Mouse (Mus musculus) intestine, embryonic 14.5 days (tissue): ENCODE measurements around the gene Spdl1. TPM values are rescaled to one million over a fixed set of nuclear protein-coding genes. Genes with fewer than 3 reads are reported as not detected.
"Not testable (repeated sequence)": the region's sequence is repeated elsewhere in the genome, so short reads cannot be mapped to it uniquely, and the experiment has no call there.

Source experiments
- ATAC-seq: fragments of 200-750 bp; cut with Nextera tagmentation; replicated peaks from 2 replicates; pipeline ENCODE4 v1.8.0; 2017; ENCODE audit warnings: low read depth, moderate number of reproducible peaks, moderate TSS enrichment, moderate library complexity; ENCODE audit not compliant: low FRiP score, low TSS enrichment
- DNase-seq: peaks from one replicate; pipeline ENCODE4 v3.0.0-alpha.2; 2018; ENCODE audit warnings: low spot score
- H3K27ac ChIP-seq: fragments of 300-500 bp; sonication (generic); 2 replicates; pipeline ENCODE4 v1.5.1; 2014; ENCODE audit warnings: low read depth, mild to moderate bottlenecking, control low read depth
- H3K27me3 ChIP-seq: fragments of 300-500 bp; sonication (generic); replicated peaks from 2 replicates; pipeline ENCODE4 v1.6.1; 2014; ENCODE audit warnings: low read length, control low read depth; ENCODE audit not compliant: control insufficient read depth, insufficient read depth
- H3K36me3 ChIP-seq: fragments of 300-500 bp; sonication (generic); 2 replicates; pipeline ENCODE4 v1.6.1; 2014; ENCODE audit warnings: low read length, control low read depth; ENCODE audit not compliant: control insufficient read depth, insufficient read depth
- H3K4me1 ChIP-seq: fragments of 300-500 bp; sonication (generic); replicated peaks from 2 replicates; pipeline ENCODE4 v1.6.1; 2014; ENCODE audit warnings: low read length, control low read depth, mixed read lengths; ENCODE audit not compliant: control insufficient read depth, insufficient read depth
- H3K4me2 ChIP-seq: fragments of 300-500 bp; sonication (generic); 2 replicates; pipeline ENCODE4 v1.6.1; 2014; ENCODE audit warnings: low read length
- H3K4me3 ChIP-seq: fragments of 300-500 bp; sonication (generic); 2 replicates; pipeline ENCODE4 v1.5.1; 2014; ENCODE audit warnings: low read depth, low read length, control low read depth, mixed read lengths
- H3K9ac ChIP-seq: fragments of 300-500 bp; sonication (generic); 2 replicates; pipeline ENCODE4 v1.6.1; 2014; ENCODE audit warnings: mild to moderate bottlenecking, low read length
- H3K9me3 ChIP-seq: fragments of 300-500 bp; sonication (generic); 2 replicates; pipeline ENCODE4 v1.6.1; 2016; ENCODE audit warnings: low read length, control low read depth; ENCODE audit not compliant: control insufficient read depth
- WGBS: fragments of 180-500 bp; shearing (Covaris S2); extraction: QIAGEN DNeasy Blood & Tissue Kit; methylation state at CpG from one replicate; pipeline ENCODE4 v1.1.7; 2014; 5-methylcytosine and 5-hydroxymethylcytosine counted together
- polyA plus RNA-seq: library from polyadenylated mRNA; unstranded; fragments of >200 nt; fragmentation: Nextera tagmentation; extraction: Ambion mirVana; gene quantifications from 2 replicates; pipeline ENCODE4 v1.2.1, GENCODE M21; 2014

The Spdl1 gene
- polyA plus RNA-seq, 1 experiment from 2014 or later, result 23.4 TPM

GRCm38 (mm10) chr11:34827803-34828202, 5.6 kb downstream of the Spdl1 start:
- no peak overlapping the region for H3K4me2 ChIP-seq
- H3K4me3 ChIP-seq, result no peak overlapping the region
- no peak overlapping the region for H3K27ac ChIP-seq
- H3K4me1 ChIP-seq, result peaks cover 6% of the 10 kb centered on the region; the same call in 1 of the 2 replicates
- no peaks in the 10 kb centered on the region for H3K27me3 ChIP-seq
- H3K9ac ChIP-seq, result no peak overlapping the region
- no peak for ATAC-seq
- 94% methylated on average over 3 of the region's 3 CpGs for WGBS
- DNase-seq, result no peak
- peaks cover 60% of the 10 kb centered on the region for H3K36me3 ChIP-seq
- H3K9me3 ChIP-seq, result no peaks in the 10 kb centered on the region

GRCm38 (mm10) chr11:34826940-34827339, 6.5 kb downstream of the Spdl1 start:
- no peaks in the 10 kb centered on the region for H3K9me3 ChIP-seq
- ATAC-seq (no peak), DNase-seq (no peak)
- no peak overlapping the region for H3K4me2 ChIP-seq
- H3K36me3 ChIP-seq, result peaks cover 67% of the 10 kb centered on the region
- no peaks in the 10 kb centered on the region for H3K4me1 ChIP-seq
- WGBS, result 89% methylated on average over 2 of the region's 2 CpGs
- no peak overlapping the region for H3K9ac ChIP-seq
- no peak overlapping the region for H3K27ac ChIP-seq
- no peak overlapping the region for H3K4me3 ChIP-seq
- no peaks in the 10 kb centered on the region for H3K27me3 ChIP-seq

GRCm38 (mm10) chr11:34824791-34825190, 8.7 kb downstream of the Spdl1 start:
- DNase-seq, result no peak
- H3K4me3 ChIP-seq, result no peak overlapping the region
- no peak for ATAC-seq
- no peaks in the 10 kb centered on the region for H3K9me3 ChIP-seq
- H3K27me3 ChIP-seq, result no peaks in the 10 kb centered on the region
- H3K27ac ChIP-seq, result no peak overlapping the region
- H3K4me1 ChIP-seq, result no peaks in the 10 kb centered on the region
- 94% methylated on average over 4 of the region's 4 CpGs for WGBS
- peaks cover 78% of the 10 kb centered on the region for H3K36me3 ChIP-seq
- H3K9ac ChIP-seq, result no peak overlapping the region
- H3K4me2 ChIP-seq, result no peak overlapping the region

- no peak overlapping the region for H3K27ac ChIP-seq
- DNase-seq (no peak), ATAC-seq (no peak)
- no peaks in the 10 kb centered on the region for H3K27me3 ChIP-seq
- H3K36me3 ChIP-seq, result peaks cover 77% of the 10 kb centered on the region
- H3K9me3 ChIP-seq, result no peaks in the 10 kb centered on the region
- no peaks in the 10 kb centered on the region for H3K4me1 ChIP-seq
- H3K9ac ChIP-seq, result no peak overlapping the region
- no peak overlapping the region for H3K4me2 ChIP-seq
- WGBS, result 16% methylated on average over 2 of the region's 2 CpGs
- no peak overlapping the region for H3K4me3 ChIP-seq
These were observed 18.7 kb downstream of the Spdl1 start for GRCm38 (mm10) chr11:34814767-34815166.

- Histone ChIP-seq H3K4me2 (no peak overlapping the region), H3K4me1 (no peaks in the 10 kb centered on the region), H3K27ac (no peak overlapping the region), H3K27me3 (no peaks in the 10 kb centered on the region), H3K9me3 (no peaks in the 10 kb centered on the region), H3K9ac (no peak overlapping the region), H3K4me3 (no peak overlapping the region), H3K36me3 (peaks cover 76% of the 10 kb centered on the region)
- 88% methylated on average over 6 of the region's 6 CpGs for WGBS
- ATAC-seq, result no peak
- DNase-seq, result no peak
These were observed 19.1 kb downstream of the Spdl1 start for GRCm38 (mm10) chr11:34814319-34814718.

- H3K9ac ChIP-seq, DNase-seq, H3K27ac ChIP-seq, H3K4me2 ChIP-seq, H3K9me3 ChIP-seq, H3K27me3 ChIP-seq, H3K4me3 ChIP-seq, H3K36me3 ChIP-seq, ATAC-seq, H3K4me1 ChIP-seq: not testable (repeated sequence)
- 84% methylated on average over 4 of the region's 4 CpGs for WGBS
These were observed 28.4 kb downstream of the Spdl1 start for GRCm38 (mm10) chr11:34805026-34805425.

GRCm38 (mm10) chr11:34798066-34798465, 35.4 kb downstream of the Spdl1 start:
- 51% methylated on average over 8 of the region's 8 CpGs for WGBS

GRCm38 (mm10) chr11:34796097-34796496, 37.3 kb downstream of the Spdl1 start:
- Histone ChIP-seq H3K4me3 (no peak overlapping the region), H3K27me3 (no peaks in the 10 kb centered on the region), H3K27ac (no peak overlapping the region), H3K9me3 (no peaks in the 10 kb centered on the region), H3K9ac (no peak overlapping the region), H3K4me1 (no peaks in the 10 kb centered on the region), H3K36me3 (no peaks in the 10 kb centered on the region), H3K4me2 (no peak overlapping the region)
- 26% methylated on average over 4 of the region's 4 CpGs for WGBS
- DNase-seq (no peak), ATAC-seq (no peak)

More at GRCm38 (mm10) chr11:34798066-34798465, 35.4 kb downstream of the Spdl1 start:
- H3K4me1 ChIP-seq, DNase-seq, H3K4me3 ChIP-seq, H3K9me3 ChIP-seq, H3K4me2 ChIP-seq, H3K9ac ChIP-seq, H3K27ac ChIP-seq, ATAC-seq, H3K27me3 ChIP-seq, H3K36me3 ChIP-seq: not testable (repeated sequence)

GRCm38 (mm10) chr11:34791872-34792271, 41.6 kb downstream of the Spdl1 start:
- H3K9ac ChIP-seq, result no peak overlapping the region
- H3K36me3 ChIP-seq, result no peaks in the 10 kb centered on the region
- ATAC-seq, result no peak
- DNase-seq, result no peak
- H3K27me3 ChIP-seq, result no peaks in the 10 kb centered on the region
- H3K9me3 ChIP-seq, result no peaks in the 10 kb centered on the region
- no peak overlapping the region for H3K4me3 ChIP-seq
- no peak overlapping the region for H3K27ac ChIP-seq
- H3K4me2 ChIP-seq, result no peak overlapping the region
- H3K4me1 ChIP-seq, result no peaks in the 10 kb centered on the region
- 62% methylated on average over 8 of the region's 8 CpGs for WGBS
